Mouse (Mus musculus) left cerebral cortex, postnatal 14 days (tissue): ENCODE data around the gene Agbl4. TPM values are rescaled to one million over a fixed set of nuclear protein-coding genes. Genes with fewer than 3 reads are reported as not detected.
"Not testable (repeated sequence)": the region's sequence is repeated elsewhere in the genome, so short reads cannot be mapped to it uniquely, and the experiment has no call there.

ENCODE experiments used
- DNase-seq, 2 experiments: peaks; one replicate each; pipeline ENCODE4 v3.0.0; 2021 to 2022; ENCODE audit warnings: low spot score in 2 of 2, mixed read lengths in 1 of 2
- intact Hi-C: fragments of 180-260 bp; cut with DNase I; formaldehyde crosslinking; loops from one replicate; pipeline ENCODE4 v1.15.1; 2025
- total RNA-seq, 2 experiments: library from RNA; stranded (reverse); gene quantifications; 2 replicates each; pipeline ENCODE4 v1.2.3; 2021

Gene Agbl4
- total RNA-seq, 2 experiments from 2014 or later, result 15.3 to 17.9 TPM

DNA sequence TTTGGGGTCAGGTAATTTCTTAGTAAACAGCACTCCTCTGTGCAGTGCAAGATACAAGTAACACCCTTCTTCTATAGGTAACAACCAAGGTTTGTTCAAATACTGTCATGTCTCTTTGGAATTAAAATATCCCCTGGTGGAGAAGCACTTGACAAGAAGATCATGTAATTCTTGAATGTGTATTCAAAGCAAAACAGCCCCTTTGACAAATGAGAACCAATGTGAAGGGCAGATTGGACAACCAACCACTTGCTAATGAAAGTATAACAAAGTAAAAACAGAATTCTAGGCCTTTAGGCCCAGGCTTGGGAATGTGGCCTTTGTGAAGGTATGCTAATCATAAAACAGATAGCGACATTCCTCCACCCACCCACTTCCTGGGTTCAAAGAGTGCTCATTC, 821.6 kb downstream of the Agbl4 start:
- DNase-seq, intact Hi-C loops: not testable (repeated sequence)

DNA sequence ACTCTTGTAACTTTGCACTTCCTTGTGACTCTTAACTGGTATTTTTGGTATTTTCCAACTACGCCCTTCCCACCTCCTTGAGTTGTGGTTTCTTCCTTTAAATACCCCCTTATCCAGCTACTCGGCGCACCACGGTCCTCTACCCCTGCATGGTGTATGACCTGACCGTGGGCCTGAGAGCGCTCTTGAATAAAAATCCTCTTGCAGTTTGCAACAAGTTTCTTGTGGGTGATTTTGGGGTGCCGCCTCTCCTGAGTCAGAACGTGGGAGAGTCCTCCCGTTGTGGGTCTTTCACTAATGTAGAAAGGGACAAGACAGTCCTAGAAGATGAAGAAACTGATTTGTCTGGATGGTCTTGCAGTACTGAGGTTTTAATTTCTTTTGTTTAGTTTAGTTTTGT, 822.1 kb downstream of the Agbl4 start:
- DNase-seq, intact Hi-C loops: not testable (repeated sequence)

DNA sequence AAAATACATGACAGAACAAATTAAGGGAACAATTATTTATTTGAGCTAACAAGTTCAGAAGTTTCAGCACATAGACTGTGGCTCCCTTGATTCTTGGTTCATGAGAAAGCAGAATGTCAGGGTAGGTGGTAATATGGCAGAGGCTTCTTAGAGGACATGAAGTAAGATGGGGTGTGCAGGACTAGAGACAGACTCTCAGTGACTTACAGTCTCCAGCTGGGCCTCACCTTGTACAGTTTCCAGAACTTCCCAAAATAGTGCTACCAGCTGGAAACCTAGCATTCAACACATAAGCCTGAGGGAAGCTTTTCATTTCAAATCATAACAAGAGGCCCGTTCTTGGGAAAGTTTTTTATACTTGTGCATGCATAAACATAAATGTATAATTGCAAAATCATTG, 836.4 kb downstream of the Agbl4 start:
- intact Hi-C loops, result no loop called here
- DNase-seq, result no peak

DNA sequence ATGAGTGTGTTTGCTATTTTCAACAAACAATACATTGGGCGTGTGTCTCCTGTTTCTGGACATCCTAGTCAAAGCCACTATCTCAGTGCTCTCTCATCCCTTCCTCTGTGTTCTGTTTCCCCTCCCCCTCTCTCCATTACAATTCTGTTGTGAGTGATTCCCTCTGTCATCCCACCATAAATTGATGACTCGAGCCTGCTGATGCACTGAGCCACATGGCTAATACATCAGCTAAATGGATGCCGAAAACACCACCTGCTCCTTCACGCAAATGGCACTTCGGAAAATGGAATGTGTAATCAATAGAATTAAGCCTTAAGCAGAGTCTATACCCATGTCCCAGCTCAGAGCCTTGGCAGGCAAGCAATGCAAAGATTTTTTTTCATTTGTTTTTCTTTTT, 854.5 kb downstream of the Agbl4 start:
- intact Hi-C loops, result no loop called here

DNA sequence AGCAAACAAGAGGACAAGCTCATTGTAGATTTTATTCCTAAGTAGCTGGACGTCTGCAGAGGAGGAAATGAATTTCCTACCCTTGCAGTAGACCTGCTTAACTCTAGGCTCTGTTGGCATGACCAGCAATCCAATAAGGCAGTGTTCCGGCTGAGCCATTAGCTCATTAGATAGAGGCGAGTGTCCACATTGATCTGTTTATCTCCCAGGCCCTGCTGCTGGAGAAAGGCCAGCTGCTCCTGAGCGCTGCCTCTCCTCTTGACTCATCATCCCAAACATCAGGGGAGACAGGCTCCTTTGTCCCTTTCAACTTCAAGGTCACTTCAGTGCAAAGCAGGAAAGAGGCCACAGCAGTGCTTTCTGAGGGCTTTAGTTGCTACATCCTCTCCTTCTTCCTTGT, 858.0 kb downstream of the Agbl4 start:
- intact Hi-C loops, result no loop called here
- DNase-seq, result no peak

More for the DNA sequence above, 854.5 kb downstream of the Agbl4 start:
- no peak for DNase-seq

DNA sequence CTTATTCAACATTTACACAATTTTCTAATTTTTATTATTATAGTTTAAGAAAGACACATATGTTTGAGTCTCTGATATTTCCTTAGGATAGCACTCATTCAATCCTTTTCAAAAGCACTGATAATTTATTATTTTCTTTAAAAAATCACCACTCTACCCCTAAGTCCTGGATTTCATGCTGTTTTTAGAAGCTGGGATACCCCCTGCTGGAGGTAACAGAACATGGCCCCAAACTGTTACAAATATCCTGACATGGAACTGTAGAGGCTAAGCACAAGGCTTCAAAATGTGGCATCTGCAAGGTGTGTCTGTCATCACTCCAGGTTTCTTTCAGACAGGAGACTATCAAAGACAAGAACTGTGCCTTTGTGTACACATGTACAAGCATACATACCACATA, 859.5 kb downstream of the Agbl4 start:
- intact Hi-C loops, result no loop called here
- no peak for DNase-seq

DNA sequence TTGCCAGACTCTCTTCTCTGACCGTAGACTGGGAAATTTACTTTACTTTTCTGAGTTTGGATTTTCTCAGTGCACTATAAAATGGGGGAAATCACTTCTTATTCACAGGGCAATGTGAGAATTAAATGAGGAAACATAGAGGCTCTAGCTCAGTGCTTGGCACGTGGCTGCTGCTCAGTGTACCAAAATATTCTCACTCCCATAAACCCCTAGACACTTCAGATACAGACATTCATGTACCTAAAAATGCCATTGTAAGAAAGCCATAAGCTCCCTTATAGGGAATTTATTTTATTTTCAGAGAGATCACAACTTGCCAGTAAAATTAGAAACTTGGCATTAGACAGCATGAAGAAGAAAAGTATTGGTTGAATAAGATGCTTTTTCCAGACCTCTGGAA, 883.5 kb downstream of the Agbl4 start:
- intact Hi-C loops, result no loop called here
- DNase-seq, result no peak

DNA sequence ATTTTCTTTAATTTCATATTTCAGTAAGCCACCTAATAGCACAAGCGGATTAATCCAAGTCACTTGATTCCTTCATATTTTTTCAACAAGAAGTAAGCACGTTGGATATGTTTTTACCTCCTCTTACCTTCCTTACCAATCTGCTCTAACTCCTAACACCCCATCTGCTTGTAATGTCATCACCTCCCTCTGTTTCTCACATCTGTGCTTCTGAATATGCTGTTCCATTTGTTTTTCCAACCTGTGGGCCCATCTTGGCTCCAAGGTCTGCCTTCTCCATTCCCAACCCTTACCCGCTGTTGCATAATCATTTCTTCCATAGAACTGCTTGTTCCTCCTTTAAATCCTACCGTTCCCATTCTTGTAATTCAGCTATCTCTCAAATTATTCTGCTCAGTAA, 884.4 kb downstream of the Agbl4 start:
- intact Hi-C loops, result no loop called here
- DNase-seq, result no peak

DNA sequence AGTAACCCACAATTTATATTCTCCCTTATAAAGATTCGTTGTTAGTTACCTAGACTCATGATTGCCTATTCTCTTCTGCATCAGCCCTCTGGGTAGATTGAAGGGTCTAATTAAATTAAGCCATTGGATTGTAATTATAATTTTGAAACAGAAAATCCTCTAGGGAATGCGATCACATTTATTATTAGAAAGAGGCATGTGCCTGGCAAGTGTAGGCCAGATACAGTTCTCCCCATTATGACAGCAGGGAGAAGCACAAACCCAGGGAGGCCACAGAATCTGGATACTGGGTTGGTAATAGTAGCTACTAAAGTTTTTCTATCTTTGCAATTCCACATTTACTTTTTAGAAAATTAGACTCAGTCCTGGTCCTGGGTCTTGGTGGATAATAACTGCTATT, 887.2 kb downstream of the Agbl4 start:
- intact Hi-C loops, result no loop called here
- DNase-seq, result no peak

DNA sequence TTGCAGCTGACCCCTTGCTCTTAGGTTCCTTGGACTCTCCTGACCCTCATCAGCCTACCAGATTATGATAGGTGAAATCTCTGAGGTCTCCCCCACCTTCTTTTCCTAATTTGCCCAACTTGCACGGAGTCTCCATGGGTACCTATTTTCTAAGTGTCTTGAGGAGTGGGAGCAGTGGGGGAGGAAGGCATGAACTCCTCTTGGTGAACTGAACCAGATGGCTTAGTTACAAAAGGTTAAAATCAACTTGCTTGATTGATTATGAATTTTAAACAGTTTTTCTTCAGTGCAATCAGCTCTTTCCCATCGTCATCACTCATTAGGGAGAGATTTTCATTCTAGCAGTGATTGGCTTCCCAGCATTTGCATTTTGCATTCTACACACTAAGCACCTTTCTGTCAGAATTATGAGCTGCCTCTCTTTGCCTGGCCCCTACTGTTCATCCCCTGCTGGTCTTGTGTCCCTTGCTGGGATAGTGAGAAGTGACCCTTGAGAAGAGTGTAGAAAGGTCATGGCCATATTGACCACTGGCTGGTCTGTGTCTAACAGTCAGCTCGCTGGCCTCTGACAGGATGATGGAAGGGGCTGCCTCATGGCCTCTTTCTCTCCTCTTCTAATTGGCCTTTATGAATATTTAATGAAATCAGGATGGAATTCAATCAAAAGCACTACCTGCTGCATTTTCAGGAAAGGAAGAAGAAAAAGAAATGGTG, 897.2 kb downstream of the Agbl4 start:
- intact Hi-C loops, result no loop called here
- DNase-seq, result no peak

DNA sequence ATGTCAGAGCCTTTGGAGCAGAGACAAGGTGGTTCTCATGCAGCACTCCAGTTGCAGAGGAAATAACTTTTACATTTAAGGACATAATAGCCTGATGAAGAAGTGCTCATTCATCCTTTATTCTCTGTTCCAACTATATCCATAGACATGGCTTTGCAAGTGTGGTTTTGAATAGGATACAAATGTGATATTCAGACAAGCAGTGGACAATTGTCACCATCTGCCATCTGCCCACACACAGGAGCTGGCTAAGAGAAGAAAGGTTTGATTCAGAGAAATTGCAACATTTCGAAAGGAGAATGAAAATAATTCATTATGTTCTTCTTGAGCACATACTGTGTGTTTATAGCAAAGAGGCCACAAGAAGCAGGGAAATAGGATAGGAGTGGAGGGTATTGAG, 909.1 kb downstream of the Agbl4 start:
- DNase-seq, result peak in 1 of 2 experiments; percentile 25
- intact Hi-C loops, result loop anchor here (10.0 kb wide), 1 partner anchor 1252 kb away; no protein-coding TSS in a partner anchor

DNA sequence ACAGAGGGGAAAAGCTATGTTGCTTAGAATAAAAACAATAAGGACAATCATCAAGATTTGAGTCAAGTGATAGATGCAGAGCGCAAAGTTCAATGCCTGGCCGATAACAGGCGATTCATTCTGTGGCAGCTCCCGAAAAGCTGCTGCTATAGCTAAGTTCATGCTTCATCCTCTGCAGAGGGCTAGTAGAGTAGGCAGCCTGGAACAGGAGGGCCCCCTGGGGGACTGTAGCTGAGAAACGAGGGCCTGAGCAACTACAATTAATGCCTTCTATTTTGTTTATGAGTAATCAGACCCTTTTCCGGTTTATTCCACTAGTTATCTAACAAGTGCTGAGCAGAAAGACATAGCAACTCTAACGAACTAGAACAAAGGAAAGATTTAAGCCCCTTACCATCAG, 909.7 kb downstream of the Agbl4 start:
- DNase-seq, result no peak
- intact Hi-C loops, result loop anchor here (10.0 kb wide), 1 partner anchor 1252 kb away; no protein-coding TSS in a partner anchor

DNA sequence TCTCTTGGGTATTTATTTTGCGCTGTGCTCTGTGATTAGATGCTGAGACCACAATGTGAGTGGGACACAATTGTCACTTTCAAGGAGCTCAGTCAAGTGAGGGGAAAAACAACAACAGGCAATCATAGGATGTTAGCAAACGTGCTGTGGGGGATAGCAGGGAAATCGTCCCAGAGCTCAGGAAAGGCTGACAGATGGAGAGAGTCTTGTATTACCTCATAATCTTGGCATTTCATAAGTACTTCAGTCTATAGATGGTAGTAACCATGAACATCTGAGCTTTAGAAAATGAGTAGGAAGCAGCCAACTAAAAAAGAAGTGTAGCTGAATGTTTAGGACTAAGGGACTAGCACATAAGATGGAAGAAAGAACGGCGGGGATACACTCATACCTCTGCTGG, 910.2 kb downstream of the Agbl4 start:
- intact Hi-C loops, result loop anchor here (10.0 kb wide), 1 partner anchor 1253 kb away; no protein-coding TSS in a partner anchor
- DNase-seq, result peak; percentile 31 to 59

DNA sequence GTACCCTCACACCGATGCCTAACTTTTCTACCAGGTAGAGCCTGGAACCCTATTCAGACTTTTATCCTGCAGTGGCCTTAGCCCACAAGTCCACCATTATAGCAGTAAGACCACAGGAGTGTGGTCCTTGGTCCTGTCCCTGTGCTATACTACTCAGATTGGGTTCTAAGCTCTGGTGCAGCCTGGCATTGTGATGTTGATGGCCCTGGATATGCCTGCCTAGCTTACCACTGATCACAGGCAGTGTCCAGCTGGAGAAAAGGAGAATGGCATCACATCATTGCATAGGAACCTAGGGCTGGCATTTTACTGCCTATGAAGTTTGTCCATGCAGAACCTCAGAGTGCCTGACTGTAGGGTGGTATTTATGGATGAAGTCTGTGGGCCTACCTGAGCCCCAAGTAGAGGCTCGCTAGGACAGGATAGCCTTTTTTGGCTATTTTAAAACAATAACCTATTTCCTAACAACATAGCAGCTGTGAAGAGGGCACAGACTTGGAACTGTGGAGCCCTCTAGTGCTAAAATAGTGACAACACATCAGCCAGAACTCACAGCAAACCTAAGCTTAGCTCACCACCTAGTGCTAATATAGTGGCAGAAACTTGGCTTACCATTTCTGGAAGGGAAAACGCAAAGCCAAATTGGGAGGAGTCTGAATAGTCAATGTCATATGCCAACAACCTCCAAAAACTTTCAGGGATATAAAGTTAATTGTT, 911.3 kb downstream of the Agbl4 start:
- intact Hi-C loops, result loop anchor here (10.0 kb wide), 1 partner anchor 1254 kb away; no protein-coding TSS in a partner anchor
- DNase-seq, result peak in 1 of 2 experiments; percentile 58

DNA sequence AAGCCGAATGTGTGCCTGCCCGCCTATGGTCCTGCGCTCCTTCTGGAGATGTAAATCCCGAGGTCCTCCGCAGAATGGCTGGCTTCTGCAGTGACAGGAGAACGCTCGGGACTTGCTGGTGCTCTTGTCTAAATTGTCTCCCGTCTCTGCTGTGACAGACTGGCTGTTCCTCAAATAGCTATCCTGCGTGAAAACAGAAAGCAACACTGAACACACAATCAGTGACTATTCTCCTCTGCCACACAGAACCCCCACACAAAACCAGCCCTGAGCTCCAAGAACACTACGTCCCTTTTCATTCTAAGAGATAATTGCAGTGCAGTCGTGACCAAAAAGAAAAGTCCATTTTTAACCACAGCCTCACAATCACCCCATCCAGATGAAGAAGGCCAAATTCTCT, 929.6 kb downstream of the Agbl4 start:
- DNase-seq, result peak; percentile 61 to 92
- intact Hi-C loops, result loop anchor here (5.0 kb wide), 3 partner anchors 90 to 300 kb away; partner anchors contain the start of gene Bend5

DNA sequence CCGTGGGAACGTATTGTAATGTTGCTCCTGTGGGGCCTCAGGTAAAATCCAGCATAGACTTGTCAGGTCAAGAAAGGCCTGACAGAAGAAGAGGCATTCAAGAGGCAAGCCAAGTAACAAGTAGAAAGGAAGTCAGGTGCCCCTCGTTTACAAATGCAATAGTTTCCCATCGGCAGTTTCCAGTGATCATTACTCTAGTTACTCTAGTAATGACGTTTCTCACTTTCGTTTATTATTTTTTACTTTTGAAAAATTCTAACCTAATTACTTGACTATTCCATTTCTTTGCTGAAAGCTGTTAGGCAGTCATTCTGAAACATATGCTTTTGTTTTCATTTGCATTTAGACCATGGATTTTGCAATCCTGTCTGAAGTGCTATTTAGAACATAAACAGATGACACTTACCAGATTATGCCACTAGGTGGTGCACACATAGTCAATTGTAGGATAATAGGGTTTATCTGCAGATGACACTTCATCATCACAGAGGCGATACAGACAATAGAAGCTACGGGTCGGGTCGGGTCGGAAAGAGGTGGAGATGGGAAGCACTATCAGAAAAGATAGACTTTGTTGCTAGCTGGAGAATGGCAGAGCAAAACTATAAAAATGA, 930.4 kb downstream of the Agbl4 start:
- intact Hi-C loops, result loop anchor here (5.0 kb wide), 3 partner anchors 89 to 299 kb away; partner anchors contain the start of gene Bend5
- peak; percentile 80 to 84 for DNase-seq

DNA sequence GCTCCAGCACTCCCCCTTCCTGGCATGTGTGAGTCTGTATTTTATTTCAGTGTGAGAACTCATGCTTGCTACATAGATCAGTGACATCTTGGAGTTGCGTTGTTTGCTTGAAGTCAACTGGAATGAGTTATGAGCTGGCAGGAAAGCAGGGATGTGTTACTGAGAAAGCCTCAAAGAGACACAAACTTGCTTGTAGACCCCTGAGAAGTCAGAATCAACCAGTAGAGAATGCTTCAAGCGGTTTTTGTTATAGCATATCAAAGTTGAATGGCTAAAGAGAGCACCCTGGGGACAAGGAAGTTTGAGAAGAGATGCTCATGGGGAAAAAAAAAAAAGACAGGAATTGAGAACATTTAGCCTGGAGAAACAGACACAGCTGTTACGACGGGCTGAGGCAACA, 932.0 kb downstream of the Agbl4 start:
- intact Hi-C loops, result loop anchor here (5.0 kb wide), 3 partner anchors 88 to 298 kb away; partner anchors contain the start of gene Bend5
- DNase-seq, result no peak

DNA sequence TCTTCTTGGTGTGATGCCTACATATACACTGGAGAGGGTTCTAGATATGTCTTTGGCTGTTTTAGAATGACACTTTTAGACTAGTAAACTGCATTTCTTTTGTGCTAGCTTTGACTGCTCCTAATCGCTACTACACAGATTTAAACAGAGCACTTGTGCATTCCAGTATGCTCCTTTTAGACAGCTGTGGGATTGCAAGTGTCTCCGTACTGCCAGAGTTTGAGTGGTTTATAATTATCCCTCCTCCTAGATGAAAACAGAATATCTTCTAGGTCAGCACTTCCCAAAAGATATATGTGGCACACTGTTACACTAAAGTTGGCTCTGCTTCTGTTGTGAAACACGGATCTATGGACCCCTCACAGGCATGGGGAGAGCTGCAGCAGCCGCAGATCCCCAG, 935.4 kb downstream of the Agbl4 start:
- DNase-seq, result peak in 1 of 2 experiments; percentile 35
- intact Hi-C loops, result no loop called here

DNA sequence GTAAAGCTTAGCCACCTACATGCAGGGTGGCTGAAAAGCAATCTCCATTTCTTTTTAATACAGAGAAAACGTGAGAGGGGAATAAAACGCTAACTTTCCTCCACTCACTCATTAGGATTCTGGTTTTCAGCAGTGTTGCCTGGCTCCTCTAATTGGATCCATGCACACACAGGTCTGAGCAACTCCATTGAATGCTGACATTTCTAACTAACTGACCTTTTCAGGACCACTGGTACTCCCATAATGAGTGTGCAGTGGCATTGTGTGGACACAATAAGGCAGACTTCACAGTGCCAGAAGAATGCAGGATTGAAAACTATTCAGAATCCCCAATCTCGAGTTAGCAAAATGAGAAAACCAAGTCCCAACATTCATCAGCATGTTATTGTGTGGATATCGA, 952.5 kb downstream of the Agbl4 start:
- DNase-seq, result no peak
- intact Hi-C loops, result no loop called here
